Mouse (Mus musculus): ENCODE results near the gene Nop53. TPM values are rescaled to one million over a fixed set of nuclear protein-coding genes. Genes with fewer than 3 reads are reported as not detected.

Gene Nop53
- polyA plus RNA-seq, 1 experiment from 2014 or later: 139 TPM

- H3K4me2 ChIP-seq (ENCODE audit: low read length): no peak overlapping the region
- H3K27me3 ChIP-seq (replicated peaks; ENCODE audit: control insufficient read depth, insufficient read depth, low read length): no peaks in the 10 kb centered on the region
- no peak overlapping the region for H3K9ac ChIP-seq (replicated peaks; ENCODE audit: low read depth, low read length)
- H3K4me3 ChIP-seq (replicated peaks; ENCODE audit: low read length): no peak overlapping the region
- 81% methylated on average over 3 of the region's 3 CpGs for WGBS
- H3K4me1 ChIP-seq (replicated peaks; ENCODE audit: control insufficient read depth, insufficient read depth, low read length): no peaks in the 10 kb centered on the region
- H3K9me3 ChIP-seq (ENCODE audit: control insufficient read depth, low read length): peaks cover 3% of the 10 kb centered on the region; the same call in 1 of the 2 replicates
- ATAC-seq: no peak
- H3K36me3 ChIP-seq (ENCODE audit: control insufficient read depth, insufficient read depth): peaks cover 18% of the 10 kb centered on the region
- no peak overlapping the region for H3K27ac ChIP-seq (ENCODE audit: low read length)
These were observed 14.2 kb downstream of the Nop53 start for GRCm38 (mm10) chr7:15931635-15932034.

- H3K4me2 ChIP-seq (ENCODE audit: low read length): no peak overlapping the region
- H3K9me3 ChIP-seq (ENCODE audit: control insufficient read depth, low read length): peaks cover 3% of the 10 kb centered on the region; the same call in 1 of the 2 replicates
- H3K4me1 ChIP-seq (replicated peaks; ENCODE audit: control insufficient read depth, insufficient read depth, low read length): no peaks in the 10 kb centered on the region
- ATAC-seq: no peak
- peaks cover 8% of the 10 kb centered on the region for H3K36me3 ChIP-seq (ENCODE audit: control insufficient read depth, insufficient read depth)
- WGBS: 68% methylated on average over 2 of the region's 2 CpGs
- H3K9ac ChIP-seq (replicated peaks; ENCODE audit: low read depth, low read length): no peak overlapping the region
- H3K27me3 ChIP-seq (replicated peaks; ENCODE audit: control insufficient read depth, insufficient read depth, low read length): no peaks in the 10 kb centered on the region
- H3K4me3 ChIP-seq (replicated peaks; ENCODE audit: low read length): no peak overlapping the region
- H3K27ac ChIP-seq (ENCODE audit: low read length): no peak overlapping the region
These were observed 15.3 kb downstream of the Nop53 start for GRCm38 (mm10) chr7:15930543-15930942.

GRCm38 (mm10) chr7:15929910-15930309 lies 16.0 kb downstream of the Nop53 start:
- no peaks in the 10 kb centered on the region for H3K4me1 ChIP-seq (replicated peaks; ENCODE audit: control insufficient read depth, insufficient read depth, low read length)
- H3K27me3 ChIP-seq (replicated peaks; ENCODE audit: control insufficient read depth, insufficient read depth, low read length): no peaks in the 10 kb centered on the region
- WGBS: 43% methylated on average over 4 of the region's 4 CpGs
- ATAC-seq: no peak
- H3K9me3 ChIP-seq (ENCODE audit: control insufficient read depth, low read length): no peaks in the 10 kb centered on the region
- no peak overlapping the region for H3K4me3 ChIP-seq (replicated peaks; ENCODE audit: low read length)
- no peak overlapping the region for H3K27ac ChIP-seq (ENCODE audit: low read length)
- no peak overlapping the region for H3K9ac ChIP-seq (replicated peaks; ENCODE audit: low read depth, low read length)
- peaks cover 2% of the 10 kb centered on the region for H3K36me3 ChIP-seq (ENCODE audit: control insufficient read depth, insufficient read depth)
- no peak overlapping the region for H3K4me2 ChIP-seq (ENCODE audit: low read length)

GRCm38 (mm10) chr7:15922220-15922773 lies 23.6 kb downstream of the Nop53 start, which contains the start of gene Selenow:
TSS of gene Selenow (minus strand) at chr7:15922402.
- peaks cover 24% of the 10 kb centered on the region for H3K4me1 ChIP-seq (replicated peaks; ENCODE audit: control insufficient read depth, insufficient read depth, low read length)
- H3K36me3 ChIP-seq (ENCODE audit: control insufficient read depth, insufficient read depth): peaks cover 15% of the 10 kb centered on the region
- H3K27ac ChIP-seq (ENCODE audit: low read length): peak within 1 kb of the TSS; percentile 80
- H3K9me3 ChIP-seq (ENCODE audit: control insufficient read depth, low read length): no peaks in the 10 kb centered on the region
- WGBS: under 1% methylated on average over 33 of the region's 33 CpGs
- H3K9ac ChIP-seq (replicated peaks; ENCODE audit: low read depth, low read length): peak within 1 kb of the TSS; percentile 79
- peak within 1 kb of the TSS; percentile 89 for H3K4me3 ChIP-seq (replicated peaks; ENCODE audit: low read length)
- peak; percentile 96 for ATAC-seq
- no peaks in the 10 kb centered on the region for H3K27me3 ChIP-seq (replicated peaks; ENCODE audit: control insufficient read depth, insufficient read depth, low read length)
- H3K4me2 ChIP-seq (ENCODE audit: low read length): peak within 1 kb of the TSS; percentile 81

- peaks cover 24% of the 10 kb centered on the region for H3K4me1 ChIP-seq (replicated peaks; ENCODE audit: control insufficient read depth, insufficient read depth, low read length)
- H3K4me3 ChIP-seq (replicated peaks; ENCODE audit: low read length): peak overlapping the region; percentile 89
- peak; percentile 41 for ATAC-seq
- H3K4me2 ChIP-seq (ENCODE audit: low read length): peak overlapping the region; percentile 81
- peaks cover 15% of the 10 kb centered on the region for H3K36me3 ChIP-seq (ENCODE audit: control insufficient read depth, insufficient read depth)
- under 1% methylated on average over 10 of the region's 10 CpGs for WGBS
- no peaks in the 10 kb centered on the region for H3K27me3 ChIP-seq (replicated peaks; ENCODE audit: control insufficient read depth, insufficient read depth, low read length)
- H3K9me3 ChIP-seq (ENCODE audit: control insufficient read depth, low read length): no peaks in the 10 kb centered on the region
- peak overlapping the region; percentile 80 for H3K27ac ChIP-seq (ENCODE audit: low read length)
- peak overlapping the region; percentile 79 for H3K9ac ChIP-seq (replicated peaks; ENCODE audit: low read depth, low read length)
These were observed 24.1 kb downstream of the Nop53 start for GRCm38 (mm10) chr7:15921796-15922195.

GRCm38 (mm10) chr7:15920645-15921190 lies 25.2 kb downstream of the Nop53 start:
- H3K4me2 ChIP-seq (ENCODE audit: low read length): peak overlapping the region; percentile 81
- peak overlapping the region; percentile 89 for H3K4me3 ChIP-seq (replicated peaks; ENCODE audit: low read length)
- H3K36me3 ChIP-seq (ENCODE audit: control insufficient read depth, insufficient read depth): peaks cover 15% of the 10 kb centered on the region
- no peaks in the 10 kb centered on the region for H3K9me3 ChIP-seq (ENCODE audit: control insufficient read depth, low read length)
- 87% methylated on average over 6 of the region's 6 CpGs for WGBS
- no peak for ATAC-seq
- H3K9ac ChIP-seq (replicated peaks; ENCODE audit: low read depth, low read length): peak overlapping the region; percentile 79
- H3K27ac ChIP-seq (ENCODE audit: low read length): no peak overlapping the region
- H3K4me1 ChIP-seq (replicated peaks; ENCODE audit: control insufficient read depth, insufficient read depth, low read length): peaks cover 24% of the 10 kb centered on the region
- no peaks in the 10 kb centered on the region for H3K27me3 ChIP-seq (replicated peaks; ENCODE audit: control insufficient read depth, insufficient read depth, low read length)

GRCm38 (mm10) chr7:15919947-15920346 lies 25.9 kb downstream of the Nop53 start:
- H3K9ac ChIP-seq (replicated peaks; ENCODE audit: low read depth, low read length): no peak overlapping the region
- H3K9me3 ChIP-seq (ENCODE audit: control insufficient read depth, low read length): no peaks in the 10 kb centered on the region
- WGBS: 92% methylated on average over 9 of the region's 9 CpGs
- ATAC-seq: no peak
- H3K27me3 ChIP-seq (replicated peaks; ENCODE audit: control insufficient read depth, insufficient read depth, low read length): no peaks in the 10 kb centered on the region
- H3K27ac ChIP-seq (ENCODE audit: low read length): no peak overlapping the region
- peaks cover 15% of the 10 kb centered on the region for H3K36me3 ChIP-seq (ENCODE audit: control insufficient read depth, insufficient read depth)
- peaks cover 24% of the 10 kb centered on the region for H3K4me1 ChIP-seq (replicated peaks; ENCODE audit: control insufficient read depth, insufficient read depth, low read length)
- H3K4me2 ChIP-seq (ENCODE audit: low read length): peak overlapping the region; percentile 81
- H3K4me3 ChIP-seq (replicated peaks; ENCODE audit: low read length): no peak overlapping the region; the same call in 1 of the 2 replicates

- H3K4me3 ChIP-seq (replicated peaks; ENCODE audit: low read length): no peak overlapping the region
- H3K27ac ChIP-seq (ENCODE audit: low read length): no peak overlapping the region
- H3K4me2 ChIP-seq (ENCODE audit: low read length): no peak overlapping the region
- H3K9ac ChIP-seq (replicated peaks; ENCODE audit: low read depth, low read length): no peak overlapping the region
- H3K27me3 ChIP-seq (replicated peaks; ENCODE audit: control insufficient read depth, insufficient read depth, low read length): no peaks in the 10 kb centered on the region
- no peak for ATAC-seq
- no peaks in the 10 kb centered on the region for H3K9me3 ChIP-seq (ENCODE audit: control insufficient read depth, low read length)
- peaks cover 24% of the 10 kb centered on the region for H3K4me1 ChIP-seq (replicated peaks; ENCODE audit: control insufficient read depth, insufficient read depth, low read length)
- H3K36me3 ChIP-seq (ENCODE audit: control insufficient read depth, insufficient read depth): peaks cover 15% of the 10 kb centered on the region
These were observed 27.5 kb downstream of the Nop53 start for GRCm38 (mm10) chr7:15918371-15918770.

GRCm38 (mm10) chr7:15916996-15917395 lies 28.9 kb downstream of the Nop53 start:
- 87% methylated on average over 4 of the region's 4 CpGs for WGBS
- Histone ChIP-seq H3K9me3 (ENCODE audit: control insufficient read depth, low read length) (no peaks in the 10 kb centered on the region), H3K36me3 (ENCODE audit: control insufficient read depth, insufficient read depth) (peaks cover 15% of the 10 kb centered on the region), H3K4me1 (replicated peaks; ENCODE audit: control insufficient read depth, insufficient read depth, low read length) (peaks cover 20% of the 10 kb centered on the region), H3K4me2 (ENCODE audit: low read length) (no peak overlapping the region), H3K4me3 (replicated peaks; ENCODE audit: low read length) (no peak overlapping the region), H3K27ac (ENCODE audit: low read length) (no peak overlapping the region), H3K9ac (replicated peaks; ENCODE audit: low read depth, low read length) (no peak overlapping the region), H3K27me3 (replicated peaks; ENCODE audit: control insufficient read depth, insufficient read depth, low read length) (no peaks in the 10 kb centered on the region)
- ATAC-seq: no peak
